Mouse (Mus musculus) layer of hippocampus, adult 2 months (tissue): ENCODE data around the gene Senp1. TPM values are rescaled to one million over a fixed set of nuclear protein-coding genes. Genes with fewer than 3 reads are reported as not detected.

ENCODE experiments used
- DNase-seq, 2 experiments: peaks; one replicate each; pipeline ENCODE4 v3.0.0; 2022; ENCODE audit warnings: low spot score in 2 of 2
- H3K27ac ChIP-seq: fragments of 200-600 bp; 2 replicates; pipeline ENCODE4 v1.8.1; 2022
- H3K4me3 ChIP-seq: fragments of 200-600 bp; 2 replicates; pipeline ENCODE4 v1.8.1; 2022; ENCODE audit warnings: mild to moderate bottlenecking
- CTCF ChIP-seq: fragments of 200-600 bp; conservative IDR thresholded peaks from 2 replicates; pipeline ENCODE4 v1.8.1; 2022; ENCODE audit warnings: antibody characterized with exemption, mild to moderate bottlenecking, moderate library complexity
- long read RNA-seq, 2 experiments: library from polyadenylated mRNA; stranded (forward); transcript quantifications; one replicate each; pipeline ENCODE4 v2.0.0; 2021; ENCODE audit warnings: borderline mapping rate in 2 of 2
- total RNA-seq, 2 experiments: library from RNA; stranded (reverse); gene quantifications; 2 replicates each; pipeline ENCODE4 v1.2.3; 2021

The Senp1 gene
- 10 to 100 TPM; 12.7 to 13.5 TPM for total RNA-seq
- long read RNA-seq, experiment 1, full-length matches to known transcripts = 6 of 11 reads
- long read RNA-seq, experiment 1, partial matches to known transcripts = 2 of 11 reads
- long read RNA-seq, experiment 1, other reads (novel, unspliced or antisense) = 3 of 11 reads
- long read RNA-seq, experiment 2, full-length matches to known transcripts = 4 of 9 reads
- long read RNA-seq, experiment 2, partial matches to known transcripts = 1 of 9 reads
- long read RNA-seq, experiment 2, other reads (novel, unspliced or antisense) = 4 of 9 reads

DNA sequence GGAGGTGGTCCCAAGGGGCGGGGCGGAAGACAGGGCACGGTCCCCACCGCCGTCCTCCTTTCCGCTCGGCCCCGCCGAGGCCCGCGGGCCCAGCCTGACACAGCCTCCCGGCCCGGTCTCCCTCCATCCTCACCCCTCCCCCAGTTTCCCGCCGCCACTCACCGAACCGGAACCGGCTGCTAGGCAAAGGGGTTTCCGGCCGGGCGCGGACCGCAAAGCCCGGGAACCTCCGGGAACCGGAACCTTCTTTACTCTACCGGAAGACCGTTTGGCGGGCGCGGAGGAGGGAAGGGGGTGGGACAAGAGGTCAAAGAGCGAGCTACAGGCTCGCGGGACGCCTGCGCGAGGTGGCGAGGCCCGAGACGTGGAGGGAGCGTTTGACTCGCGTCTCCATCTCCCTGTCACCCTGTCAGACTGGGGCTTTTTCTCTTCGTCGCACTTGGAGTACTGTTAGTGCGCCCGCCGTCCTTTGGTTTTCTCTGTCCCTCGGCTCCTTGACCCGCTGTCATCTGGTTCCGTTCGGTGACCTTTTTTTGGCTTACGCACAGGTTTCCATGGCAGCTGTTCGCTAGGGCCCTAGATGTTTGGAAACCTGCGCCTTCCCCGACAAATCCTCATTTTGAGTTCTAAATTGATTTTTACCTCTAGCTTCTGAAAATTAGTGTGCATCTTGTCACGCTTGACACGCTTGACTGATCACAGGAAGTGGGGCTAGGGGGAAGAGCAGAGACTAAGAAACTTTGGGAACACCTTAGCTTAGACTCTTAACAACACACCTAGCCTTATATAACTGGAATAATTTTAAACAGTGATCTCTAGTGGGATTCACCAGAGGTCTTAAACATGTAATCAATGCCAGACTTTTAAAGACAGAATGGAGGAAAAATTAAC is at the start of gene Senp1:
Gene Senp1, minus strand, starts transcription at position 624 of the 891 bp plus-strand sequence.
- H3K4me3 ChIP-seq = peak within 1 kb of the TSS; percentile 98
- H3K27ac ChIP-seq = peak within 1 kb of the TSS; percentile 97
- TF ChIP-seq CTCF = no peak
- peak; percentile 88 to 89 for DNase-seq

DNA sequence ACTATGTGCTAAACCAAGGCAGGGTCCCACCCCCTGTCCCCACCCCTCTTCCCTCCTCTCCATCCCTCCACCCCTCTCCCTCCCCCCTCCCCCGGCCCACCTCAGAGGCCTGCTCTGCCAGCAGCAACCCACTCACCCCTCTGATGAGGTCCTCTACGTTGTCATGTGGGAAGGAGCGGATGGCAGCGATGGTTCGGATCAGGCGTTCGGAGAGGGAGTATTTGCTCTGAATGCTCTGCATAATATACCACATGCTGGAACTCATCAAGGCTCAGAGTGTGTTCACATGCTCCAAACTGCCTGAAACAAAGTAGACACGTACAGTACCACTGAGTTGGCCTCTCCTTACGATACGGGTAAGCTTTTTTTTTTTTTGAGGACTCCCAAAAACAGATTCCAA is 49.0 kb upstream of the Senp1 start:
- DNase-seq = peak in 1 of 2 experiments; percentile 43
- Histone ChIP-seq H3K27ac (0 out of 2 replicates have a peak overlapping the region, but pooled peaks have one; percentile 18), H3K4me3 (no peak overlapping the region)
- no peak for TF ChIP-seq CTCF

DNA sequence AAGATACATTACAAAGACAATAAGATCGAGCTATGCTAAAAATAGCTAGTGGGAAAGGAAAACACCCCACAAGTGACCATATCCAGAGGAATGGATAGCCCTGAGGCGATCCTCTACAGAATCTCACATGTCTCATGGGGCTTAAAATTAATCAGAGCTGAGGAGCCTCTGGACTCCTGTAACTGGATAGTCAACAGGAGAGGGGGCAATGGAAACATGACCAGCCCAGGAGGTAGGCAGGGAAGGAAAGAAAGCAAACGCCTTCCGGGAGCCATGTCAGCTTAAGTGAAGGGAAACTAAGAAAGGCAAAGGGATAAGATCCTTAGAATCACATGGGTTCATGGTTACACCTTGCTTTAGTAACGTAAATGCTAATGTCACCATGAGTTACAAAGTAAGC is 47.3 kb upstream of the Senp1 start:
- H3K4me3 ChIP-seq = no peak overlapping the region
- no peak overlapping the region for H3K27ac ChIP-seq
- TF ChIP-seq CTCF = no peak
- no peak for DNase-seq

- Histone ChIP-seq H3K4me3 (no peak overlapping the region), H3K27ac (no peak overlapping the region)
- no peak for DNase-seq
- no peak for TF ChIP-seq CTCF
Measured at GRCm38 (mm10) chr15:98139763-98140162, 46.2 kb upstream of the Senp1 start.

DNA sequence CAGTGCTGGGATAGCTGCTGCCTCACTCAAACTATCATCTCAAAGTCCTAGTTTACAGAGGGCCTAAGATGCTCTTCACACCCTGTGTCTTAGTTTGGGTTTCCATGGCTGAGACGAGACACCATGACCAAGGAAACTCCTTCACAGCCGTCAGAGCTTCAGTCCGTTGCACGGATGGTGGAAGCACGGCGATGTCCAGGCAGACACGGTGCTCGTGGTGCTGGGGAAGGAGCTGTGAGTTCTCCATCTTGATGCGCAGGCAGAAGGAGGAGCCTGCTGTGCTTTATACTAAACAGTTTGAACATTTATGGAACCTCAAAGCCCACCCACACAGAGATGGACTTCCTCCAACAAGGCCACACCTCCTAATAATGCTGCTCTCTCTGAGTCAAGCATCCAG is 43.3 kb upstream of the Senp1 start:
- no peak for TF ChIP-seq CTCF
- peak overlapping the region; percentile 91; the same call in 1 of the 2 replicates for H3K27ac ChIP-seq
- no peak overlapping the region for H3K4me3 ChIP-seq
- no peak for DNase-seq

- DNase-seq = no peak
- no peak for TF ChIP-seq CTCF
- H3K27ac ChIP-seq = peak overlapping the region; percentile 91
- no peak overlapping the region for H3K4me3 ChIP-seq
Measured at GRCm38 (mm10) chr15:98135671-98136070, 42.1 kb upstream of the Senp1 start.

DNA sequence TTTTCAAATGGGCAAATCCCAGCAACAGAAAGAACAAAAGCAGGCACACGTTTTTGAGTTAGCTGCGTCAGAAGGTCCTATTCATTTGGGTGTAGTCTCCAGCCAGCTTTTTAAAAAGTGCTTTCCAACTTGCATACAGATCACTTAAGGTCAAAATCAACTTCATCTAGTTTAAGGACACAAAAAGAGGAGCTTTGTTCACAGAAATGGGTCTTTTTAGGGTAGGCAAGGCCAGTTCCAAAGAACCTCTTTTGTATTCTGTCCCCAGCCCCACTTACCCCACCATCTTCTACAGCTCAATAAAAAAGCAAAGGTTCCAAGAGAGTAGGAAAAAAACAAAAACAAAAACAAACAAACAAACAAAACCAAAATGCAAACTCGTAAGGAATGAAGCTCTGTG is 41.1 kb upstream of the Senp1 start:
- no peak for TF ChIP-seq CTCF
- no peak overlapping the region for H3K4me3 ChIP-seq
- peak in 1 of 2 experiments; percentile 53 for DNase-seq
- H3K27ac ChIP-seq = peak overlapping the region; percentile 91

- H3K27ac ChIP-seq = peak overlapping the region; percentile 91
- no peak for DNase-seq
- no peak for TF ChIP-seq CTCF
Measured at GRCm38 (mm10) chr15:98134034-98134433, 40.5 kb upstream of the Senp1 start.

DNA sequence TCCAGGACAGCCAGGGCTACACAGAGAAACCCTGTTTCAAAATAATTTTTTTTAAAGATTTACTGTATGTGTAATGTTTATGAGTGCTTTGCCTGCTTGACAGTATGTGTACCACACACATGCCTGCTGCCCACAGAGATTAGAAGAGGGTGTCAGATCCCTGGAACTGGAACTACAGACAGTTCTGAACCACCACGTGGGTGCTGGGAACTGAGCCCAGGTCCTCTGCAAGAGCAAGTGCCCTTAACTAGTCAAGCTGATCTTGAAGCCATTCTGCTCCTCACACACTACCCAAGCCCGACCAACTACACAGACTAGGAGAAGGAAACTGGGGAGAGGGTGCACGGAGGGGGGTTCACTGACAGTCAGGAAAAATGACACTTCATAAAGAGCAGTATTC is 39.9 kb upstream of the Senp1 start:
- no peak for DNase-seq
- no peak for TF ChIP-seq CTCF
- Histone ChIP-seq H3K4me3 (no peak overlapping the region), H3K27ac (peak overlapping the region; percentile 91)

More at GRCm38 (mm10) chr15:98134034-98134433, 40.5 kb upstream of the Senp1 start:
- no peak overlapping the region for H3K4me3 ChIP-seq

DNA sequence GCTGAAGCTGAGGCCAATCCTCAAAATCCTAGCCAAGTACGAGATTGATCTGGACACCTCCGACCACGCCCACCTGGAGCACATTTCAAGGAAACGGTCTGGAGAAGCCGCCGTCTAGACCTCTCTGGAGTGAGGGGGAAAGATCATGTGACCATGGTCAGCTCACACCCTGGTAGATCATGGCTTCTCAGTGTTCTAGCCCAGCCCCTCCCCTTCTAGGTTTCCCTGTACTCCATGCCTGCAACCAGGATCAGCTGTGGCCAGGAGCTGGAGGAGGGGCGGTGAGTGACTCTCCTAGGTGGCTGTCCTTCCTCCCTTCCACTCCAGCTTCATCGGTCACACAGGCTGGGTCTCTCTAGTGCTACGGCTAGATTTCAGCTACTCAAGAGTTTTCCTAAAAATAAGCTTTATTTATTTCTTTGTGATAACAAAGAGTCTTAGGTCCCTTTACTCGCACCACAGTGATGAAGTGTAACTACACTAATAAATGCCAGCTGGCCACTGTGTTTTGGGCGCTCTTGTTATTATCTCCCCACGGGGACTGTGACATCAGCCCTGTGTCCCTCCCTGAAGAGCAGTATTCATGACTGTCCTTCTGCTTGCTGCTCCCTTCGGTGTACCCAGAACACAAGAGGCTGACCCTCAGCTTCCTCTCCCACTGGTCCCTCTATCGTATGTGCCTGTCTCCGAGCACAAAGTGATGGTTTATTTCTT is 38.6 kb upstream of the Senp1 start:
- no peak for DNase-seq

DNA sequence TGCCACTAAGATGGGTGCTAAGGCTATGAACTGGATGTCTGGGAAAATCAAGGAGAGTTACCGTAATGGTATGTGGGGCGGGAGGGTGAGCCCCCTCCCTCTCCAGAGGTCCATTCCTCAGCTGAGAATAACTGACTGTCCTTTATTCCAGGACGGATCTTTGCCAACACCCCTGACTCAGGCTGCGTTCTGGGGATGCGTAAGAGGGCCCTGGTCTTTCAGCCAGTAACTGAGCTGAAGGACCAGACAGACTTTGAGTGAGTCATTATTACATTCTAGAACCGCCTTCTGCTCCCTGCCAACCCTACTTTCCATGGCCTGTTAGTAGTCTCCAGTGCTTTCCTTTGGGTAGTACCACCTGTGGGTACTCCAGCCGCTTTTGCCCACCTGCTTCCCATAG is 37.9 kb upstream of the Senp1 start:
- no peak for TF ChIP-seq CTCF
- H3K4me3 ChIP-seq = no peak overlapping the region
- no peak overlapping the region for H3K27ac ChIP-seq
- DNase-seq = no peak

More for the DNA sequence above, 38.6 kb upstream of the Senp1 start:
- no peak overlapping the region for H3K4me3 ChIP-seq
- peak overlapping the region; percentile 53; the same call in 1 of the 2 replicates for H3K27ac ChIP-seq
- TF ChIP-seq CTCF = no peak

- no peak for TF ChIP-seq CTCF
- no peak for DNase-seq
- H3K27ac ChIP-seq = no peak overlapping the region
- no peak overlapping the region for H3K4me3 ChIP-seq
Measured at GRCm38 (mm10) chr15:98131001-98131400, 37.5 kb upstream of the Senp1 start.

DNA sequence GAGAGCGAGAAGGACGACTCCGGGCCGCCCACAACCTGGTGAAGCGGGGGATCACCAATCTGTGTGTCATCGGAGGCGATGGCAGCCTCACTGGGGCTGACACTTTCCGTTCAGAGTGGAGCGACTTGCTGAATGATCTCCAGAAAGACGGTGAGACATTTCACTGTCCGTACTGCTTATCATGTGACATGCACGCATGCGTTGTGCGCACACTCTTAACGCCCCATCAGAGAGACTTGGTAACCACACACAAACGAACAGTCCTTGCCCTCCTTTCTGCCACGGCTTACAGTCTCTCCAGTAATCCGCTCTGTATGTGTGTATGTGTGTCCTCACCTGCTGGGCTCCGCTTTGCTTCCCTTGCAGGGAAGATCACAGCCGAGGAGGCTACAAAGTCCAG is 27.3 kb upstream of the Senp1 start:
- TF ChIP-seq CTCF = no peak
- Histone ChIP-seq H3K27ac (no peak overlapping the region), H3K4me3 (no peak overlapping the region)
- DNase-seq = no peak
